Mouse (Mus musculus) layer of hippocampus, postnatal 36 days (tissue): ENCODE data around the gene Tssk2. TPM values are rescaled to one million over a fixed set of nuclear protein-coding genes. Genes with fewer than 3 reads are reported as not detected.

ENCODE experiments used
- DNase-seq, 2 experiments: peaks; one replicate each; pipeline ENCODE4 v3.0.0; 2022
- total RNA-seq, 2 experiments: library from RNA; stranded (reverse); gene quantifications; 2 replicates each; pipeline ENCODE4 v1.2.3; 2021

Gene Tssk2
- total RNA-seq, 2 experiments from 2014 or later, result not detected

GRCm38 (mm10) chr16:17949421-17949877, 51.0 kb downstream of the Tssk2 start:
- no peak for DNase-seq

Other genes with a start within 250 kb of the Tssk2 start
- 10 to 100 TPM; 73.4 to 80.2 TPM for gene Med15, start 165.7 kb upstream of the Tssk2 start, total RNA-seq
- gene Klhl22, start 139.0 kb upstream of the Tssk2 start, total RNA-seq, result 100 to 1,000 TPM in 1 of 2 experiments, 10 to 100 TPM in 1; 86.2 to 109 TPM
- gene Scarf2, start 101.4 kb upstream of the Tssk2 start, total RNA-seq, result 1 to 10 TPM; 2.1 to 2.4 TPM
- gene B830017H08Rik, start 65.5 kb upstream of the Tssk2 start, total RNA-seq, result 1 to 10 TPM; 2.6 to 4.0 TPM
- 10 to 100 TPM; 12.8 to 16.4 TPM for gene Car15, start 60.3 kb upstream of the Tssk2 start, total RNA-seq
- gene Gm20518, start 7.0 kb upstream of the Tssk2 start, total RNA-seq, result 1 to 10 TPM; 2.7 to 4.1 TPM
- gene Tssk1, start 4.4 kb upstream of the Tssk2 start, total RNA-seq, result not detected
- 100 to 1,000 TPM; 106 to 110 TPM for gene Dgcr2, start 75 bp upstream of the Tssk2 start, total RNA-seq
- gene Ess2, start 12.7 kb downstream of the Tssk2 start, total RNA-seq, result 10 to 100 TPM; 28.1 to 28.5 TPM
- not detected for gene Gsc2, start 16.4 kb downstream of the Tssk2 start, total RNA-seq
- 10 to 100 TPM; 37.1 to 39.9 TPM for gene Slc25a1, start 29.6 kb downstream of the Tssk2 start, total RNA-seq
- gene Vpreb2, start 81.8 kb downstream of the Tssk2 start, total RNA-seq, result not detected
- 10 to 100 TPM; 66.1 to 70.8 TPM for gene Dgcr6, start 154.2 kb downstream of the Tssk2 start, total RNA-seq
- gene Prodh, start 191.6 kb downstream of the Tssk2 start, total RNA-seq, result 10 to 100 TPM; 32.7 to 42.6 TPM
- 100 to 1,000 TPM in 1 of 2 experiments, 10 to 100 TPM in 1; 96.1 to 105 TPM for gene Rtn4r, start 229.0 kb downstream of the Tssk2 start, total RNA-seq